Mouse (Mus musculus) heart, postnatal 4 days (tissue): Measurements from ENCODE around the gene Shank2. TPM values are rescaled to one million over a fixed set of nuclear protein-coding genes. Genes with fewer than 3 reads are reported as not detected.
A peak's percentile ranks its signal among the peaks of the same experiment; 100 is the strongest.

Experiments
- DNase-seq: peaks from one replicate; pipeline ENCODE4 v3.0.0; 2021
- total RNA-seq, 2 experiments: library from RNA; stranded (reverse); gene quantifications; 2 replicates each; pipeline ENCODE4 v1.2.3; 2021

Gene Shank2
- total RNA-seq, 2 experiments from 2014 or later, result 0.88 to 0.97 TPM

DNA sequence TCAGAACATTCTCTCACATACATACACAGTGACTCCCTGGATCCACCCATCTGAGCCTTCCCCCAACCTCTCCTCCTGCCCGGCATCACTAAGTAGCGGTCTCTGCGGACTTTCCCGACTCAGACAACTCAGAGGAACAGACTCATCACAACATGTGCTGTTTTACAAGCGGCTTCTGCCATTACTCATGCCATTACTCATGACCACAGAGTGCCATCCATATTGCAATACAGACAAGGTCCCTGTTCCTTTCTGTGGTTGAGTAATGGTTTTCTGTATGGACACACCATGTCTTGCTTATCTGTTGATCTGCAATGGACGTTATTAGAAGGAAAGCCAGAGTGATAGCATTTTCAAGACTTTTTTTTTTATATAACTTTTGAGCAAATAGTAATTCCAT, 338.6 kb downstream of the Shank2 start:
- DNase-seq, result no peak

DNA sequence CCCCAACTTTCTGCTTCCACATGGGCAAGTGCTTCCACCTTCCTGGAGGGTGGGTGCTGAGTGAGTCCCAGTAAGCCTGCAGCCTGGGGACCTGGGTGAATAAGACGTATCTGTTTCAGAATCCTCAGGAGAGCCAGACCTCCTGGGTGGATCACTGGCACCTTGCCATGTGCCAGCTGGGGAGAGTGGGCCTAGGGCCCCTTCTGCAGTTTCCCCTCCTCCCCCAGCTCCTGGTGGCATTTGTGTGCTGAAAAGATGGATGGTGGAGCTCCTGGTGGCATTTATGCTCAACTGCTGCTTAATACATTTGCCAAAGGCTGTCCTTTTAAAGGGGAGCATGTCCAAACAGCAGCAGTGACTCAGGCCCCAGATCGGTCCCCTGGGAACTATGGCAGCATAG, 364.4 kb downstream of the Shank2 start:
- no peak for DNase-seq

DNA sequence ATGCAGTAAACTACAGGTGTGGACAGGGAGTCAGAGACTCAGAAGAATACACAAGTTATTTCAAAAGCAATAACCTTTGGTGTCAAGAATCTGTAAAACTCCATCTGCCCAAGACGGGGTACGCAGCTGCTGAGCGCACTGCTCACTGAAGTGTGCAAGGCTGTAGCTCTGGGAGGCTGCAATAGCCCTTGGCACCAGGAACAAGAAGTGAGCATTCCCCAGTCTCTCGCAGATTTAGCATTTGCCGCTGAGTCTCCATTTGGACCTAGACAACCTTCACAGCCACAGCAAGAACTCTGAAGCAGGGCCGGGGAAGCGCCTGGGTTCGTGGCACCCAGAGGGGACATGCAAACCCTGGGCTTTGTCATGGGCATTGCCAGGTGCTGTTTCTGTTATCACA, 371.3 kb downstream of the Shank2 start:
- no peak for DNase-seq

DNA sequence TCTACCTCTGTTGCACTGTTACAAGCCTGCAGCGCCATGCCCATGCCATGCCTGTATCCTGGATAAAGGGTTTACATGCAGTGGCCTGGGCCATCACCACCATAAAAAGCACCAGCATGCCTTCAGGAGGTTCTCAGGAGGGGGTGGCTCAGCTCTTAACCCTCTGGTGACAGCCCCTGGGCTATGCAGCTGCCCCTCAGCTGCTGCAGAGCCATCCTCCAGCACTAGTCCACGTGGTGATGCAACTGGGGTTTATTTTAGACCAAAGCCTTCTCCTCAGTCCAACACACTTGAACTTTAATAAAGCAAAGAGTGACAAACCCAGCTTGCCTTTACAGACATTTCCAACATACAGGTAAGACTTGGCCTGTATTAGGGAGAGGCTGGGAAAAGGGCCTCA, 373.8 kb downstream of the Shank2 start:
- DNase-seq, result no peak

DNA sequence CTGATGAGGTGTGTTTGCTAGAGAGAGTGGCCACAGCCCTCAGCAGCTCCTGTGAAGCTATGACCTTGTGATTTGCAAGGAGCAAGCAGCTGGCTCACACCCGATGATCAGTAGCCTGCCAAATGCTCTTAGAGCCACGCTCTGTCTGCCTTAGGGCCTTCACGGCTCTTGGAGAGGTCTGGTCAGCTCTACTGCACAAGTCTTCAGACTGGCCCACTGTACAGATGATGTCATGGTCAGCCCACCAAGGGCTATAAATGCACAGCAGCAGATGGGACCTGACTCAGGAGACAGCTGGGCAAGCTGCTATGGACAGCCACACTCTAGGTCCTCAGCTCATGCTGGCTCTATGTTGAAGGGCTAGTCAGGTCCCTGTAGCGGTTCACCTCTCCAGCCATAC, 376.5 kb downstream of the Shank2 start:
- no peak for DNase-seq

DNA sequence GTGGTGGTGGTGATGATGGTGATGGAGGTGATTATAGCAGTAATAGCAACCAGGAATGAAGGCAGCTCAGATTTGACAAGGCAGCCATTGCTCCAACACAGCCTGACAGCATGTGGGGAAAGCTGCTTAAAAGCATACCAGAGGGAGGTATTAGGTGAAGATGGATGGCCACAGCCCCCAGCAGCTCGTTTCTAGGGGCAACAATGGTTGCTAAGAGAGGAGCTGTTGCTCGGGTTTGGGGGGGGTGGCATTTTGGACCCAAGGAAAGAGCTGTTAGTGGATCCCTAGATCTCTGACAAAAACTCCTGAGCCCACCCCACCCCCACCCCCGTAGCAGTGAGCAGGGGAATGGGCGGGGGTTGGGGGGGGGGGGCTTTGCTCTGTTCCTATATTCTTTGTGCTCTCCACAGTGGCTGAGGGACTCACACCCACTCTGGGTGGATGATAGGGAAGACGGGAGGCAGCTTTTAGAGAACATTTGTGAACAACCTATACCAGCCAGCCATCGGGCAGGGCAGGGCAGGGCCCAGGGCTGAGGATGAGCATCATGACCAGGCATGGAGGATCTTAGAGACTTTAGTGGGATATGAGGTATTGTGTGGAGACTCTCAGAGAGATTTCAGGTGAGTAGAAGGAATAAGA, 377.6 kb downstream of the Shank2 start:
- no peak for DNase-seq

DNA sequence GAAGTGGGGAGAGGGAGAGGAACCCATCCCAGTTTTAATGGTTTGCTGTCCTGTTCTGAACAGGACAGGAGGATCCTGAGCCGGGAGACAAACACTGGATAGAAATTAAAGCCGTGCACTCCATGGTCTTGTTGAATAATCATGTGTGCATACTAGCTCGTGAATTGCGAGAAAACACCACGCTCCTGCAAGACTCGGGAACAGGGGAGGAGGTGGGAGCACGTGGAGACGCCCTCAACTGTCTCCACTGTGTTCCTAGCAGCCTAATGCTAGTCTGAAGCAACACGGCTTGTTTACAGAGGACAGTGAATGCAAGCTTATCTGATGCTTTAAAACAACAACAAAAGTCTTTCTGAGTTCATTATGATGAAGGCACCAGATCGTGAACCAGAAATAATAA, 379.9 kb downstream of the Shank2 start:
- no peak for DNase-seq

DNA sequence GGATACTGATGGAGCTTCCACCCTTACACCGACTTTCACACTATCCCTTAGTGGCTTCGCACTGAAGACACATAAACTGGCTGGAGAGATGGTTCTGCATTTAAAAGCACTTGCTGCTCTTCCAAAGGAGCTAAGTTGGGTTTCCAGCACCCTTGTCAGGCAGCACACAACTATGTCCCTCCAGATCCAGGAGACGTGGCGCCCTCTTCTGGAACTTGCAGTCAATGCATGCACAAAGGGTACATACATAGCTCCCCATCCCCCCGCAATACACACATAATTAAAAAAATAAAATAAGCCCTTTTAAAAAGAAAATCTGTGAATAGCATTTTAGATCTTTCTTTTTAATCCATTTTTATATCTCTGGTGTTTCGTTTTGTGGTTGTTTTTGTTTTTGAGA, 385.8 kb downstream of the Shank2 start:
- no peak for DNase-seq

DNA sequence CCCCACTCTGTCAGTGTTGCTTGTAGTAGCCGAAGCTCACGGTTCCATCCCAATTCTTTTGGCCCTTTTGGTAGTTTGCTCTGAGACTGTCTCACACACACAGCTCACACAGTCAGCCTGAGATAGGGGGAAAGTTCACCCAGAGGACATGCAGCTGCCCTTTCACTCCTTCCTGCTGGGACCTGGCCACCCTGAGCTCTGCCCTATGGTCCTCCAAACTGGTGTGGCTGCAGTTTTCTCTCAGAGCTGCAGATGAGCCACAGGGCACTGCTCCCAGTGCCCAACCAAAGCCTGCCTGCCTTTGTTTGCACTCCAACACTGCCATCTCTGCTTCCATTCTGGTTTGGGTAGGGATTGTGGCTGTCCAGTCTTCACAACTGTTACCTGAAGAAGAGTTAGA, 388.0 kb downstream of the Shank2 start:
- no peak for DNase-seq

DNA sequence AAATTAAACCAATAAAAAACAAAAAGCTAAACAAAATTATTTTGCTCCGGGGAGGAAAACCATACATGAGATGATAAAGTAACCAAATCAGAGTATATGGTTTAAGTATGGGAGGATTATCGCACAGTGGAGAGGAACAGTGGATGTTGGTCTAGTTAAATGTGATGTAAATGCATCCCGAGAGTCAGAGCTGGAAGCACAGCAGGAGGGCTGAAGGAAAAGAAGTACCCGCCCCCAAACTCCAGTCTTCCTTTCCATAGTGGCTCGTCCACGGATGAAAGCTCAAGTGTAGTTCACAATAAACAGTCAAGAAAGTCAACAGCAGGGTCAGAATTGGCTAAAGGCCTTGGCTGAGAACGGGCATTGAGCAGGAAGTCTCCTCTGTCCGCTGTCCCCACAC, 388.9 kb downstream of the Shank2 start:
- DNase-seq, result no peak

DNA sequence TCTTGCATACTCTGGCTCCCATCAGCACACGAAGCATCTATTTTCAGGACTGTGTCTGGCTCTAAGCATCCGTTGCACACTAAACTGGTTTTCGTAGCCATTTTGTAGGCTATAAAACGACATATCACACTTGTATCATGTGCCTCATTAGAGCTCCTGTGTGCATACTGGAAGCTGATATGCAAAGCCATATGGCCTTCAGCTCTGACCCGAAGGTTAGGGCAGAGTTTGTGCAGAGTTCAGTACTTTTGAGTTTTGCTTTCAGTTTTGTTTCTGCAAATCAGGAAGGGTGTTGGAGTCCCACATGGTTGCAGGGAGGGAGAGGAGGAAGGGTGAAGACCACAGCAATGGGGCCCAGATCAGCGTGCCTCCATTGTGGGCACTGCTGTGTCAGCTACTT, 390.0 kb downstream of the Shank2 start:
- DNase-seq, result no peak

DNA sequence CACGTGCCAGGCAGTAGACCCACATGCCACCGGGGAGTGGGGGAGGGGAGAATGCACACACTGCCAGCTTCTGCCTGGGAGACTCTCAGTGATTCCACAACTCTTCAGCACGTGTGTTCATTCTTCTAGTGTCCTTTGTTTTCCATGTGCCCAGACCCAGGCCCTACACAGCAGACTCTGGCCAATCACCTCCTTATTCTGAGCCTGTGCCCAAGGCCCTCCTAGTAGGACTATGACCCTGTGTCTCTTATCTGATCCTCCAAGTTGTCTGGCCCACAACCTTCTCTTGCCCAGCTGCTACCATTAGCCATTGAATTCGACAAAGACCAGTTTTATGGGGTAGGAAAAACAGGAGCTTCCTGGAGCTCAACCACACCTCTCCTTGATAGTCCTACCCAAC, 400.8 kb downstream of the Shank2 start:
- DNase-seq, result no peak

DNA sequence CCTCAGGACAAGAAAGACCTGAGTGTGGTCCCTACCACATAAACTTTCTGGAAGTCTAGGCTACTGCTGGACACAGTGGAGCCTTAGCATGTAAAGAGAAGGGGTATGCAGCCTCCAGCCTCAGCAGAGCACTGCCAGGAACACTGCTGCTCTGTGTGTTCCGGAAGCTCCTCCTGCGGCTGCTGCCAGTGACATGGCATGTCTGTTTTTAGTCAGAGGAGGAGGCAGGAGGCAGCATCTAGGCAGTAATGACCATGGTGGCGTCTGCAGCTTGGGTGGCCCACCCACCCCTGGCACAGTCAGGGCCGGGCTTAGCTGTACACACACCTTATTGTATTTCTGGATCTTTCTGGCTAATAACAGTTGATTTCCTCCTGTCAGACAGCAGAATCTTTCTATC, 405.9 kb downstream of the Shank2 start:
- no peak for DNase-seq

DNA sequence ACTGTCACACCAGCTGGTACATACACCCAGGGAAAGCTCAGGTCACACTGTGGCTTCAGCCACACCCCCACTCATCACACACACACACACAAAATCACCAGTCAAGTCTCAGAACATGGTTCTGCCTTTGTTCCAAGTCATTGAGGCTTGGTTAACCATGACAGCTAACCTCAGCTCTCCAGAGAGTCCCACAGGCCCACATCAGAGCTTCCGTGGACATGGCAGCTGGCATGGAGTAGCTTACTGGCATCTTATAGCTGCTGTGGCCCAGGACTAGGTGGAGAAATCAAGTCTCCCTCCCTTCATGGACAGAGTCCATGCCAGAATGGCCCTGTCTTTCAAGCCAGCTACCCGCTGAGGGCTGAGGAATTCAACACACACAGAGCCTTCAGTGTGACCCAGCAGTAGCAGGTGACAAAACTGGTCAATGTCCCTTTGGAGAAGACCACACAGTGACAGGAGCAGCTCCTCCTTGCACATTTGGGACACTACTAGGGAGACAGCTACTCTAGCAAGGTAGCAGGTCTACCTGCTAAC, 406.8 kb downstream of the Shank2 start:
- no peak for DNase-seq

DNA sequence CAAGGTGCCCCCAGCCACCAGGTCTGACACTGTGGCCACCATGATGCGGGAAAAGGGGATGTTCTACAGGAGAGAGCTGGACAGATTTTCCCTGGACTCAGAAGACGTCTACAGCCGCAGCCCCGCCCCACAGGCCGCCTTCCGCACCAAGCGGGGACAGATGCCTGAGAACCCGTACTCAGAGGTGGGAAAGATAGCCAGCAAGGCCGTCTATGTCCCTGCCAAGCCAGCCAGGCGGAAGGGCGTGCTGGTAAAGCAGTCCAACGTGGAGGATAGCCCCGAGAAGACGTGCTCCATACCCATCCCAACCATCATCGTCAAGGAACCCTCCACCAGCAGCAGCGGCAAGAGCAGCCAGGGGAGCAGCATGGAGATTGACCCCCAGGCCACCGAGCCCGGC, 408.0 kb downstream of the Shank2 start:
- DNase-seq, result no peak

DNA sequence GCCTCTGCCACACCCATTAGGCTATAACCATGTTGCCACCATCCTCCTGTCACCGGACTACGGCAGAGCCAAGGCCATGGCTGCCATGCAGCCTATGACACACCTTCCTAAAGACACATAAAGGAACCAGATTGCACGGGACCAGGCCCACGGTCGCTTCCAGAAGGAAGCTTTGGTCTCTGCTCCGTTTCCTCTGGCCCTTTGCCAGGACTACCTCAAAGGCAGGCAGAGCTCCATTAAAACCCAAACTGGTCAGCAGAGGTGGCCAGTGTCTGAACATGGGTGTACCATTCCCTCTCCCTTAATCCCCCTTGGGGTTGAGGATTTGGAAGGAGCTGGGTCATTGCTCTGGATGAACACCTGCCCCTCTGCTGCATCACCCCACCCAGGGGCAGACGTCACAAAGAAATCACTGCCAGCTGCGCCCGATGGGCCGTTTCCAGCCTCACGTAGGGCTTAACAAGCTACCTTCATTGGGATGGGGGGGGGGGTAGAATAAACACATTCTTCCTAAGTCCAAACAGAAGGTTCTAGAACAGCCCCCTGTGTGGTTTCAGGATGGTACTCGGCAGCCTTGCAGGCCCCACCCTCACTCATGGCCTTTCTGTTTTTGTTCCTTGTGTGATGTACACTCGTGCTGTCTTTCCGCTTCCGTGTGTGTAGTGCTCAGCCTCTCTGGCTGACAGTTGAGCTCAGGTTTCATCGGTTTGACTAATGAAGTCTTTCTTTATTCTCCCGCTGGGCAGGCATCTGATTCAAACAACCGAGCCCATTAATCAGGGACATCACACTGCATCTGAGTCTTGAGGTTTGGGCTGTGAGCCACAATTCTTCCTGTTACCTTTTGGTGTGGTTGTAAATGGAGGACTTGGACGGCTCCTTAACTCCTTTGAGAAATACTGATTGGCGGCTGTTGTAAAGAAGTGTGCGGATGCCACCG, 410.5 kb downstream of the Shank2 start:
- no peak for DNase-seq

DNA sequence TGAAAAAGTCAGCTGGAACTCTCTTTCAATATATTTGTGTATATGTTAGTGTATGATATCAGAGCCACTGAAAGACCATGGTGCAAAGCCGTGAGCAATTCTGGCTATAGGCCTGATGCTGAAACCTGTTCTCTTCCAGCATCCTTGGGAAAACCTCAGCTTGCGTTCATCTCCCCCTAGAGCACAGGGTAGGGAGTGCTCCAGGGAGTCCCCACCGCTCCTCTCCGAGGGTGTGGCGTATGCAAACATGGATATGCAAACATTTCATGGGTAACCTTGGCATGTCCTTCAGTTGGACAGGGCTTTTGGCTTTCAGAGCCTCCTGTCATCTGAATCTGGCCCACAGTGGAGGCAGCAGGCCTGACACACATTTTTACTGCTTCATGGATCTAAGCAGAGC, 412.9 kb downstream of the Shank2 start:
- DNase-seq, result no peak

DNA sequence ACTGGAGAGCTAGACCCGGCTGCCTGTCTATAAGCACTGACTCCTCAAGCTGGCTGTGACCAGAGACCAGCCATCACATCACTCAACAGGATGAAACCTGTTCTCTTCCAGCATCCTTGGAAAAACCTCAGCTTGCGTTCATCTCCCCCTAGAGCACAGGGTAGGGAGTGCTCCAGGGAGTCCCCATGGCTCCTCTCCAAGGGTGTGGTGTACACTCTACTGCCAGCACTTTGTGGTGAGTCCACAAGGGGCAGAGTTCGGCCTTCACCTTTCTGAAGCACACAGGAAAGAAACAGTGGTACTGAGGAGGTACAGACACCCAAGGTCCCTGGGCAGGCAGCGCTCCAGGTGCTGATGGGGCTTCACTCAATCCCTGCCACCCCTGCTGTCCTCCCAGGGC, 414.1 kb downstream of the Shank2 start:
- DNase-seq, result peak; percentile 28

DNA sequence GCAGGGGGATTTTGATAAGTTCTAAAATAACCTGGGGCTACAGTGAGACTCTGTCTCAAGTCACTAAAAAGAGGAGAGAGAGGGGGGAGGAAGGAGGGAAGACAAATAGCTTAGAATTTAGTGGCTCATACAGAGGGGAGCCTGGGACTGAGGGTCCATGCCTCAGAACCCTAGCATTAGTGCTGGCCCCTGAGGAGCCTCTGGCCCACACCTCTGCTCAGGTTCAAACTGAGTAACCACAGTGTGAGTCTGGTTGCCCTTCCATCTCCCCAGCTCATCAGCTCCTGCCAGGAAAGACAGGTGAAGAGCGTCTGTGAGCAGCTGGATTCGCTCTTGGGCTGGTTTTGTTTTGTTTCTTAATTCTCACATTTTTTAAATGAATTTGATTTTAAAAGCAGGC, 415.5 kb downstream of the Shank2 start:
- no peak for DNase-seq

DNA sequence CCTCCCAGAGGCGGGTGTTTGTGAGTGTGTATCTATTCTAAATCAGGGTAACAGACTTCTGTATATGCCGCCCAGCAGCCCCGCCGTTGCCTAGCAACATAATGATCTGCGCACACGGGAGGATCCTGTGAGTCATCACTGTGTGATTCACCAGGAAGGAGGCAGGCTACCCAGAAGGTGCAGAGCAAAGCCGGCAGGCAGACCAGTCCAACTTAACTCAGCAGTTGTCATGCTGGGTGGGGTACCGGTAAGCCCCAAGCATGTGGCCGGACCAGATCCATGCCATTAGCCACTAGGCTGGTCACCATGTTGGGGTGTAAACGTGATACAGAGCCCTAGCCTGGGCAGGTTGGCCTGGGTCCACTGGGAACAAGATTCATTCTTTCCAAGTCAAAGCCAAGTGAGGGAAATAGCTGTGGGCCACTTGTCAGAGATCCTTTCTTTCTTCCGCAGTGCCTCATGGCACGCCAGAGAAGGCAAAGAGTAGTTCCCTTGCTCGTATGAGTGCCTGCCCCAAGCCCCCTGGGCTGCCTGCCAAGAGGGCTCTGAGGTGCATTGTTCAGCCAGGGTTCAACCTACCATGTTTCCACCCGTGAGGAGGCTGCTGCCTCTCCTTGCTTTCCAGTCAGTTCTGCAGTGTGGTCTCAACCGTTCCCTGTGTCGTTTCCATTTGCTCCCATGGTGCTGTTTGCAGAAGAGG, 416.1 kb downstream of the Shank2 start:
- peak; percentile 48 for DNase-seq

DNA sequence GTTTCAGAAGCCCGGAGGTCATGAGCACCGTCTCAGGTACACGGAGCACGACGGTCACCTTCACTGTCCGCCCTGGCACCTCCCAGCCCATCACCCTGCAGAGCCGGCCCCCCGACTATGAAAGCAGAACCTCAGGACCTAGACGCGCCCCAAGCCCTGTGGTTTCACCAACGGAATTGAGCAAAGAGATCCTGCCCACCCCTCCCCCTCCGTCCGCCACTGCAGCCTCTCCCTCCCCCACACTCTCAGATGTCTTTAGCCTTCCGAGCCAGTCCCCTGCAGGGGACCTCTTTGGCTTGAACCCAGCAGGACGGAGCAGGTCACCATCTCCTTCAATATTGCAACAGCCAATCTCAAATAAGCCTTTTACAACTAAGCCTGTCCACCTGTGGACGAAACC, 418.8 kb downstream of the Shank2 start:
- no peak for DNase-seq

DNA sequence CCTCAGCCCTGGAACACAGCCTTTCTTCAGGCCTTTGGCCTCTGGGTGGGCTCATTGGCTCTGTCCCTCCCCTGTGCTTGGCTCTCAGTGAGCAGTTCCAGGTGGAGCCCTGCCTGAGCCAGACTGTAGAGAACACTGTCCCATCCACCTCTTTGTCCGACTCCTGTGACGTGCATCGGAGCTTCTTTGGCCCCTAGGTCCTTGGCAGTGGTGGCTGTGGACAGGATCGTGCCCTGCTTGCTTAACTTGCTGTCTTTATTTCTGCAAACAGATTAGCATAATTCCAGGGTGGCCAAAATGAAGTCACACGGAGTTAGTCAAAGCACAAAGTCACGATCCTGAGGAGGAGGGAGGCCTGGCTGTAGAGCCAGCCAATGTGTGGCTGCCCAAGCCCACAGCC, 419.8 kb downstream of the Shank2 start:
- DNase-seq, result no peak

DNA sequence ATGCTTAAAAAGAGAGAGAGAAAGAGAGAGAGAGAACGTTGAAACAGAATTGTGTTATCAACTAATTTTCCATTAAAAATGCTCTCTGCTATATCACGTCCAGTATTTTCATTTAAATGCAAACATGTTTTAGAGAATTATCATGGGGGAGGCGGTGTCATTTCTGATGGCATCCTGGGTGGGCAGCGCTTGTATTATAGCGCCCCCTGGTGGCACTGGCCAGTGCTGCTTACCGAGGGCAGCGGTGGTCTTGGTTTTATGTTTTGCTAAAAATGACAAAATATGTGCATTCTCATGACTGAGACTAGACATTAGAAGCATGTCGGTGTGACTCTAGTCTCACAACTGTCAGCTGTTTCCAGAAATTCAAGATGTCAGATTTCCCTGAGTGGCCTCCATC, 424.2 kb downstream of the Shank2 start:
- DNase-seq, result peak; percentile 74
